Mouse (Mus musculus) ES-E14 (cell line): ENCODE measurements around the gene Apbb2. TPM values are rescaled to one million over a fixed set of nuclear protein-coding genes. Genes with fewer than 3 reads are reported as not detected.
A peak's percentile ranks its signal among the peaks of the same experiment; 100 is the strongest.

Experiments
- DNase-seq: peaks from one replicate; pipeline ENCODE4 v3.0.0-alpha.2; 2013; ENCODE audit warnings: low read depth, low spot score
- H3K27ac ChIP-seq: 2 replicates; pipeline ENCODE4 v1.5.1; 2012; ENCODE audit warnings: low read depth, mild to moderate bottlenecking, low read length, moderate library complexity, mixed read lengths; ENCODE audit not compliant: poor library complexity, insufficient read depth, severe bottlenecking
- H3K36me3 ChIP-seq: 2 replicates; pipeline ENCODE4 v1.6.1; 2012; ENCODE audit warnings: mild to moderate bottlenecking, low read length, moderate library complexity, mixed read lengths; ENCODE audit not compliant: control insufficient read depth, poor library complexity, insufficient read depth, severe bottlenecking
- H3K4me1 ChIP-seq, 2 experiments: fragments of 150-350 bp in 1 of 2; sonication (generic) in 1 of 2; 2 replicates each; pipeline ENCODE4 v1.6.1; 2012; ENCODE audit warnings: low read length in 2 of 2, mild to moderate bottlenecking in 1 of 2, mixed read lengths in 1 of 2; ENCODE audit not compliant: control insufficient read depth in 2 of 2, insufficient read depth in 2 of 2, poor library complexity in 1 of 2
- H3K4me3 ChIP-seq, 2 experiments: fragments of 150-350 bp in 1 of 2; sonication (generic) in 1 of 2; 2 replicates each; pipeline ENCODE4 v1.5.1; 2012; ENCODE audit warnings: low read length in 2 of 2, low read depth in 1 of 2, mild to moderate bottlenecking in 1 of 2, mixed read lengths in 1 of 2; ENCODE audit not compliant: insufficient read depth in 1 of 2, poor library complexity in 1 of 2, severe bottlenecking in 1 of 2
- H3K9ac ChIP-seq: 2 replicates; pipeline ENCODE4 v1.6.1; 2012; ENCODE audit warnings: low read depth, mild to moderate bottlenecking, low read length, mixed read lengths; ENCODE audit not compliant: poor library complexity, insufficient read depth, severe bottlenecking
- H3K9me3 ChIP-seq: fragments of 150-350 bp; sonication (generic); 2 replicates; pipeline ENCODE4 v1.6.1; 2012; ENCODE audit warnings: low read depth, mild to moderate bottlenecking, low read length; ENCODE audit not compliant: control insufficient read depth, insufficient read depth
- CHD2 ChIP-seq: IDR thresholded peaks from 2 replicates; pipeline ENCODE4 v1.6.1; 2014; ENCODE audit warnings: mild to moderate bottlenecking, low read depth, low read length, inconsistent platforms
- HCFC1 ChIP-seq: IDR thresholded peaks from 2 replicates; pipeline ENCODE4 v1.6.1; 2012; ENCODE audit warnings: low read length, inconsistent platforms, borderline replicate concordance; ENCODE audit not compliant: insufficient read depth
- MAFK ChIP-seq: IDR thresholded peaks from 2 replicates; pipeline ENCODE4 v1.6.1; 2014; ENCODE audit warnings: mild to moderate bottlenecking, low read depth, low read length, inconsistent platforms; ENCODE audit not compliant: insufficient read depth
- ZC3H11A ChIP-seq: IDR thresholded peaks from 2 replicates; pipeline ENCODE4 v1.6.1; 2012; ENCODE audit warnings: low read depth, mild to moderate bottlenecking, inconsistent platforms, low read length, borderline replicate concordance
- ZNF384 ChIP-seq: IDR thresholded peaks from 2 replicates; pipeline ENCODE4 v1.6.1; 2012; ENCODE audit warnings: low read depth, low read length, inconsistent platforms
- in situ Hi-C, 2 experiments: fragments of 600-800 bp; cut with MboI; formaldehyde crosslinking; loops; one replicate each; pipeline ENCODE4 v1.15.1; 2025; ENCODE audit warnings: low sequenced_read_pairs in 2 of 2, inconsistent platforms in 1 of 2; ENCODE audit not compliant: unreplicated experiment in 2 of 2
- total RNA-seq: library from RNA; depleted of rRNA; stranded (reverse); fragments of 300-350 nt; gene quantifications from 2 replicates; pipeline ENCODE4 v1.2.3, GENCODE M21; 2012

Gene Apbb2
- total RNA-seq, 1 experiment = 15.3 TPM

DNA sequence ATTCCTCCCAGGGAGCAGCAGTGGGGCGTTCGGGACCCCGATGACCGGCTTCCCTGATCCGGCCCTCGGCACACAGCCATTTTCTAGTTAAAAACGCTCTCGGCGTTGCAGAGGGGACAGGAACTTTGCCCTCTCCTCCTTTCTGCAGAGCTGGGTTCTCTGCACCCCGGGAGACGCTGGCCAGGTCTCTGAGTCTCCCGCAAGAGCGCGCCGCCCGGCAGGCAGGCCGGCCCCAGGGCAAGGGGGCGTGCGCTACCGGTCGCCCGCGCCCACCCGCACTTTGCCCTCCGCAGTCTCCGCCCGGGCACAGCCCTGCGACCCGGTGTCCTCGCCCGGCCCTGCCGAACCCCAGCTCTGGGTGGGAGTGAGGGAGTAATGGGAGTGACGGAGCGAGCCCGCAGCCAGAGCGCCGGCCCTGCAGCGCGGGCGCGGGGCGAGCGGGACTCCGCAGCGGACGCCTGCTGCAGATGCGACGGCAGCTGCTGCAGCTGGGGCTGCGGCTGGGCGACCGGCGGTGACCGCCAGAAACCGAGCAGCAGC lies 593 bp downstream of the Apbb2 start:
- in situ Hi-C loops = no loop called here
- TF ChIP-seq ZNF384 (no peak), CHD2 (no peak), MAFK (no peak), HCFC1 (no peak), ZC3H11A (no peak)
- DNase-seq = no peak
- Histone ChIP-seq H3K9me3 (no peaks in the 10 kb centered on the region; the same call in 1 of the 2 replicates), H3K9ac (peak overlapping the region; percentile 85), H3K4me3 (peak overlapping the region; percentile 77 to 80), H3K4me1 (no peaks in the 10 kb centered on the region; a peak in 1 of 4 replicates), H3K27ac (peak overlapping the region; percentile 17), H3K36me3 (no peaks in the 10 kb centered on the region)

DNA sequence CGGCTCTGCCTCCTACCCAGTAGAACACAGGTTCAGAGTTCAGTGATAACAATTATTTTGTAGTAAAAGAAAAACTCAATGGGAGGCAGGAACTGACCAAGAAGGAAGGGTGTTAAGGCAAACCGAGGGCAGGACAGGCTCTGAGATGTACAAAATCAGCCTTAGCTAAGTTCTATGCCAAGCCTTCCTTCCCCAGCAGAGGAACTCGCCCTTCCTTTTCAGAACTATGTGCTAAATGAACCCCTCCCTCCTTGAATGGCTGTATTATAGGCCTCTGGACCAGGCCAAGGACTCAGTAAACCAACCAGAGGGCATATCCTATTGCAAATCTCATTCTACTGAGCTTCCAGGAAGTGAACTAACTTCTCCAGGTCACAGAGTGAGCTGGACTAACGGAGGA lies 3.6 kb downstream of the Apbb2 start:
- H3K4me1 ChIP-seq = no peaks in the 10 kb centered on the region; a peak in 1 of 4 replicates
- in situ Hi-C loops = no loop called here
- DNase-seq = no peak
- TF ChIP-seq MAFK (no peak), ZNF384 (no peak), HCFC1 (no peak), CHD2 (no peak), ZC3H11A (no peak)
- H3K36me3 ChIP-seq = no peaks in the 10 kb centered on the region
- H3K4me3 ChIP-seq = no peak overlapping the region
- no peak overlapping the region for H3K27ac ChIP-seq
- no peak overlapping the region for H3K9ac ChIP-seq
- no peaks in the 10 kb centered on the region for H3K9me3 ChIP-seq

DNA sequence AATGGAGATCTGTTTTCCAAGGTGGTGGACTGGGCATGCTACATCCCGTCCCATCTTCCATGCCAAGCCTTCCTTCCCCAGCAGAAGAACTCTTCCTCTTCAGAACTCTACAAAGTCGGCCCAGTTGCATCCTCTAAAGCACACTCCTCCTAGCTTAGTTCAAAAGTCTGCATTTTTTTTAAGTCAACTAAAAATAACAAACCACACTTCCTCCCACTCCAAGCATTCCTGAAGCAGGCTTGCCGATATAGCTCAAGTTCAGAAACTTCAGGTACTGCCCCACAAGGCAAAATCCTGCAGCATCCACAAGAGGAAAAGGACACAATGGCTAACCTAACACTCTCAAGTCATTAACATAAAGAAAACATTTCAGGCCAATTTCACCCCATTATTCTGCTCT lies 4.9 kb downstream of the Apbb2 start:
- no peak overlapping the region for H3K27ac ChIP-seq
- in situ Hi-C loops = no loop called here
- no peaks in the 10 kb centered on the region for H3K36me3 ChIP-seq
- no peaks in the 10 kb centered on the region for H3K9me3 ChIP-seq
- H3K4me1 ChIP-seq = no peaks in the 10 kb centered on the region
- no peak overlapping the region for H3K9ac ChIP-seq
- H3K4me3 ChIP-seq = no peak overlapping the region
- no peak for DNase-seq
- TF ChIP-seq MAFK (no peak), ZNF384 (no peak), ZC3H11A (no peak), HCFC1 (no peak), CHD2 (no peak)

DNA sequence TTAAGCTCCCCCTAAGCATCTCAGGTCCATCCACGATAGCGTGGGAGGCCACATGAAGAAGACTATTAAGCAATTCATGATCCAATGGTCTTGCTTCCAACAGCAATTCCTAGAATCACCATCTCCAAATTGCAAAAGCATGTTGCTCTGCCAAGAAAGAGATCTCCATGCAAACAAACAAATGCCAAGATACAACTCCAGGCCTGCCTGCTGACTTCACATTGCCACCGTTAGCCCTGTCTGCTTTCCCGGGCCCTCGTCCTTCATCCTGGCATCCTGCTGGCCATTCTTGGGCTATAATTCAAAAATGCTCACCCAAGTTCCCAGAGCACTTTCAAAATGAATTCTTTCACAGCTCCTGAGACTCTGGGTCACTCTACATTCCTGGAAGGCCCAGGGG lies 5.6 kb downstream of the Apbb2 start:
- H3K9ac ChIP-seq = no peak overlapping the region
- H3K9me3 ChIP-seq = no peaks in the 10 kb centered on the region
- H3K4me1 ChIP-seq = no peaks in the 10 kb centered on the region
- in situ Hi-C loops = no loop called here
- TF ChIP-seq HCFC1 = no peak
- no peak for TF ChIP-seq ZNF384
- DNase-seq = no peak
- H3K27ac ChIP-seq = no peak overlapping the region
- H3K36me3 ChIP-seq = no peaks in the 10 kb centered on the region
- H3K4me3 ChIP-seq = no peak overlapping the region

DNA sequence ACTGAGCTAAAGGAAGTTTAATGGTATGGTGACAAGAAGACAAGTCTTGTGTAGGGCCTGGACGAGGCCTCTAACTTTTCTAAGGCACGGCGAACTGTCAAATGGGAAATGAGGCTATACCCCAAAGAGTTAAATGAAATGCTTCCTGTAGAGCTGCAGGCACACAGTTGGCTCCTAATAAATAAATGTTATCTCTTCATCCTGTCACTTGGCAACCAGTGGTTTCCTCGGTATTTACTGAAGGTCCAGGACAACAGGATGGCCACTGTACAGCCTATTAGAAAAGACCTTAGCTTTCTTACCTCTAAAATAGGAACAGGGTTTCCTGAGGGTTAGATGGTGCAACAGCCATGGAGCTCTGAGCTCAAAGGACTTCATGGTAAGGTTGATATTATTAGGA lies 6.7 kb downstream of the Apbb2 start:
- in situ Hi-C loops = no loop called here
- DNase-seq = no peak

More for the DNA sequence above, 6.7 kb downstream of the Apbb2 start:
- Histone ChIP-seq H3K9me3 (no peaks in the 10 kb centered on the region), H3K36me3 (no peaks in the 10 kb centered on the region), H3K9ac (no peak overlapping the region), H3K4me3 (no peak overlapping the region), H3K27ac (no peak overlapping the region), H3K4me1 (no peaks in the 10 kb centered on the region)
- TF ChIP-seq HCFC1 = no peak
- no peak for TF ChIP-seq MAFK
- no peak for TF ChIP-seq ZNF384
- TF ChIP-seq ZC3H11A = no peak
- TF ChIP-seq CHD2 = no peak
